Mouse (Mus musculus) erythroid progenitor cell, adult 5-6 weeks (primary cell): ENCODE results near the gene Olfr1381. TPM values are rescaled to one million over a fixed set of nuclear protein-coding genes. Genes with fewer than 3 reads are reported as not detected.
"Not testable (repeated sequence)": the region's sequence is repeated elsewhere in the genome, so short reads cannot be mapped to it uniquely, and the experiment has no call there.

ENCODE experiments used
- ATAC-seq: replicated peaks from 2 replicates; pipeline ENCODE4 v1.8.0; 2016; ENCODE audit warnings: moderate number of reproducible peaks, mild to moderate bottlenecking, moderate TSS enrichment, inconsistent platforms; ENCODE audit not compliant: poor library complexity, low FRiP score, severe bottlenecking
- total RNA-seq, 2 experiments: library from RNA; stranded (forward) in 1 of 2; stranded (reverse) in 1 of 2; fragments of 150-400 nt in 1 of 2; fragments of 186-747, 209-891 nt in 1 of 2; gene quantifications; 2 replicates each; pipeline versions ENCODE4 v1.2.3 to v1.2.4; 2015 to 2017; ENCODE audit warnings: low replicate concordance in 2 of 2

The Olfr1381 gene
- total RNA-seq (2015; ENCODE audit: low replicate concordance) = not detected in 2 replicates
- not detected in 2 replicates for total RNA-seq (2017; ENCODE audit: low replicate concordance)

DNA sequence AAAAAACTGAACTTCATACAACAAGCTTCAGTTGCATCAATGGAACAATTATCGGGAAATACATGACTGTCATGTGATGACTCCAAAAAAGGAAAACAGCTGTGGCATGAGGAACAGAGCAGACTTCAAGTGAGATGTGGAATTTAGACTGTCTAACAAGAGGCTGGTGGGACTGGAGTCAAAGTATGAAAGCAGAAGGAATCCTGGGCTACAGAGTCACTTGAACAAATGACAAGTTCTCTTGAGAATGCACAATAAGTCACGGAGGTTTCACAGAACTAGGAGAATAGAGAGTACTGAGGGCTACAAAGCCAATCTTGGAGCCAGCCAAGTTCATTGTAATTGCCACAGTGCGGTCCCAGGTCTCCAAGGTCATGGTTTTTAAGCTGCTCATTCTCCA, at the start of gene Olfr1381:
Gene Olfr1381, plus strand, starts transcription at position 301 of the 400 bp plus-strand sequence.
- not testable (repeated sequence) for ATAC-seq

DNA sequence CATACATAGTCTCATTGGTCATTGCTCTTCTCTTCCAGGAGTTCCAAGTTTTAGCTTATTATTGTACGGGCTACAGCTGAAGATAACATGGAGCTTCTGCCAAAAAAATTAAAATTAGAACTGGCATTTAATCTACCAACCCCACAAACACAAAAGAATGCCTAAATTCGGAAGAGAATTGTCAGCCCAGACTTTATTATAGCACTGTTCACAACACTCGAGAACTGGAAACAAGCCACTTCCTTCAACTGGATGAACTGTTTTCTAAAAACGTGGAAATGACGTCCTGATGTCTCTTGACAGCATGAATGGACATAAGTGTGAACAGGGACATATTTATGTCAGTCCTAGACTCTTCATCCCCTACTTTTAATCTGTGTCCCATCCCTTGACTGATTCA, 25.2 kb upstream of the Olfr1381 start:
- no peak for ATAC-seq

DNA sequence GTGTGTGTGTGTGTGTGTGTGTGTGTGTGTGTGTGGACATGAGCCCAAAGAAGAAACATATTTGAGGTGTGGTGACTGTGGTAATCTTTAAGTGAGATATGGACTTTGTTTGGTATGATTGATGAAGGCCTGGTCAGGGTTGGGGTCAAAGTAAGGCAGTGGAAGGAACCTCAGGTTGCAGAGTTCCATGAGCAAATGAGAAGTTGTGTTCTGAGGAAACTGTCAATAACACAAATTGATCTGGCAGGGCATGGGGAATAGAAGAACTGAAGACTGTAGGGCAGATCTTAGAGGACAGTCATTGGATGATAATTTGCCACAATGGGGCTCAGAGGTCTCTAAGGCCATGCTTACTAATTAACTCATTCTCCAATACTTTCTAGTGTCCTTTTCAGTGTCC, 23.9 kb upstream of the Olfr1381 start, which contains the start of gene Olfr1383:
Gene Olfr1383, plus strand, starts transcription at position 301 of the 400 bp plus-strand sequence.
- no peak for ATAC-seq

DNA sequence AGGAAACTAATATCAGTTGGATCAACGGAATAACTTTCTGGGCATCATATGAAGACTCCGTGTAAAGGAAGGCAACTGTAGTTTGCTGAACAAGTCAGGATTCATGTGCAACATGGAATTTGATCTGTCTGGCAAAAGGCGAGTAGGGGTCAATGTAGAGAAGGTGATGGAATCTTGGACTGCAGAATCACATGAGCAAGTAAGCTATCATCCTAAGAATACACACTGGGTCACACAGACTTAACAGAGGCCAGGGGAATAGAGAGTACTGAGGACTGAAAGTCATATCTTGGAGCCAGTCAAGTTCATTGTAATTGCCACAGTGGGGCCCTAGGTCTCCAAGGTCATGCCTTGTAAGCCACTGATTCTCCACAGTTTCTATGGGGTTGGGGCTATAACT, 15.3 kb upstream of the Olfr1381 start, which contains the start of gene Olfr1382:
Gene Olfr1382, plus strand, starts transcription at position 301 of the 400 bp plus-strand sequence.
- ATAC-seq = no peak

DNA sequence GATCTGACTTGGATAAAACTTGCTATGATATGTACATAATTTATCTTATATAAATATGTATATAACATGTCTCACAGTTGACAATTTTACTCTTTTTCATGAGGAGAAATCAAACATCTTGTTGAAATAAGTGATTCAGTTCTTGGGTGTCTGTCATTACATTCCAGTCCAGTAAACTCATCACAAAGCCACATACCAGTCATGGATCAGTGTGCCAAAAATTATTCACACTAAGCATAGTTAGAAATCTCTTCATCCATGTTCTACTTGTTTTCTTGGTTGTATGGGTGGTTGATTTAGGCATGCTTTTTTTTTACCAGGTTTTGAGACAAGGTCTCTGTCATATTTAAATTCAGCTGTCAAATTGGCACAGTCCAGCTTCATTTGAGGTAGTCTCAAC, 10.5 kb upstream of the Olfr1381 start:
- no peak for ATAC-seq

DNA sequence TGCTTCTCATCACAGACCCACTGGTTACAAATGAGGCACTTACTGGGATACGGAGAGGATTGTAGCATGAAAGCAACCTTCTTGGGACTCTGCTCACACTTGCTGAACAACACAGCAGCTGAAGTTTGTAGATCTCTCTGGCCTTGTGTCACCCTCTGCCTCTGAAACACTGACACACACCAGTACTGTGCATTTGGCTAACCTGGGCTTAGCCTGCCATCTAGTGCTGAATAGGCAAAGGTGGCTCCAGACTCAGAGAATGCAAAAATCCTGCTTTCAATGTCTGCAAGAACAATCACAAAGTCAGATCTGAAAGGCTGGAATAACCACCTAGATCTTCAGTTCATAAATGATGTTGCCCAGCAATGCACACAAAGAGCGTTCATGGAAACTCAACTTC, 6.6 kb upstream of the Olfr1381 start:
- not testable (repeated sequence) for ATAC-seq

DNA sequence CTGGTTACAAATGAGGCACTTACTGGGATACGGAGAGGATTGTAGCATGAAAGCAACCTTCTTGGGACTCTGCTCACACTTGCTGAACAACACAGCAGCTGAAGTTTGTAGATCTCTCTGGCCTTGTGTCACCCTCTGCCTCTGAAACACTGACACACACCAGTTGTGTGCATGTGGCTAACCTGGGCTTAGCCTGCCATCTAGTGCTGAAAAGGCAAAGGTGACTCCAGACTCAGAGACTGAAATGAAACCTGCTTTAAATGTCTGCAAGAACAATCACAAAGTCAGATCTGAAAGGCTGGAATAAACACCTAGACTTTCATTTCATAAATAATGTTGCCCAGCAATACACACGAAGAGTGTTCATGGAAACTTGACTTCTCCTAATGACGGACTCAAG, 10.8 kb downstream of the Olfr1381 start:
- not testable (repeated sequence) for ATAC-seq

DNA sequence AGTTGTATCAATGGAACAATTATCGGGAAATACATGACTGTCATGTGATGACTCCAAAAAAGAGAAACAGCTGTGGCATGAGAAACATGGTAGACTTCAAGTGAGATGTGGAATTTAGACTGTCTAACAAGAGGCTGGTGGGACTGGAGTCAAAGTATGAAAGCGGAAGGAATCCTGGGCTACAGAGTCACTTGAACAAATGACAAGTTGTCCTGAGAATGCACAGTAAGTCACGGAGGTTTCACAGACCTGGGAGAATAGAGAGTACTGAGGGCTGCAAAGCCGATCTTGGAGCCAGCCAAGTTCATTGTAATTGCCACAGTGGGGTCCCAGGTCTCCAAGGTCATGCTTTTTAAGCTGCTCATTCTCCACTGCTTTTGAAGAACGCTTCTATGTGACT, 13.3 kb downstream of the Olfr1381 start, which contains the start of gene Olfr1380:
Gene Olfr1380, plus strand, starts transcription at position 301 of the 400 bp plus-strand sequence.
- ATAC-seq = not testable (repeated sequence)

DNA sequence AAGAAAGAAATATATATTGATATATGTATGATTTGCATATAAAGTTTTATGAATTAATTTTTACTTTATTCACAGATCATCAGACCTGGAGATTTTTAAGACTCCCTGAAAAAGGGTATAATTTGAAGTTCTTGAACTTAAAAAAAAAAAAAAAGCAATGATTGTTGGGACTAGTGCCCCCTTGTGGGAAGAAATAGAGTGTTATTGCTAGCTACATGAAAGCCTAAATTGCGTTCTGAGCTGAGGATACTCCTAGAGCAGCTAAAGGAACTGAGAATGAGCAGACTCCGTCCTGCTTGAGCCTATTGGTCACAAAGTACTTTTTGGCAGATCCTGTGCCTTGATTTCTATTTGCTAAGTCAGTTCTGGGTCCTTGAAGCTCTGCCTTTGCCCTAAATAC, 31.8 kb downstream of the Olfr1381 start:
- ATAC-seq = not testable (repeated sequence)

DNA sequence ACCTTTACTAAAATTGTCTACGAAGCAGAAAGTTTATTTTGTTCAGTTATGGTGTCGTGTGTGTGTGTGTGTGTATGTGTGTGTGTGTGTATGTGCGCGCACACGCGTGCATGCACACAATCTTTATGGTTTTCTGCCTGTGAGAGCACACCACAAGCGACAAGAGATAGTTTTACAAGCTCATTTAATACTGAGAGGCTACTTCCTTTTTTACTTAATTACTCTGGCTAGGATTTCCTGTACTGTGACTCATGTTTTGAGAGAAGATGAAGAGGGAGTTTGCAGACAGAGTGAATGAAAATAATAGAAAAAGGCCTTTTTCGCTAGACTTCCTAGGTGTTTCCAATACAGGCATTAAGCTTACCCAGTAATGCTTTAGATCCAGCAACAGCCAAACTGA, 37.2 kb downstream of the Olfr1381 start:
- not testable (repeated sequence) for ATAC-seq

DNA sequence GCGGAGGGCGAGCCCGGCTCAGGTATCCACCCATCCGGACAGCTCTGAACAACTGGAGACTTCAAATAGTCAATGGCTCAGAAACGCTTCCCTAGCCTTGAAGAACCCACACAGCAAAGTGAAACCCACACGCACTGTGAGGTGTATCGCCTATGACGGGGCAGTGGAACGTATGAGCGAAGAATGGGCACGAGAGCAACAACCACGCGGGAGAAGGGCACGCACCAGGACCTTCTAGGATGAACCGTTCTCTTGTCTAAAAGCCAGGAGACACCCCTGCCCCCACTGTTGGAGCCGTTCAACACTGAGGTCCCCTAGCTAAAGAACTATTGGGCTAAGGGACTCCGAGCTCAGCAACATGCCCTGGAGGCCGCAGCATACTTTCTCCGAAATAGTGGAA, 47.0 kb downstream of the Olfr1381 start:
- ATAC-seq = no peak

DNA sequence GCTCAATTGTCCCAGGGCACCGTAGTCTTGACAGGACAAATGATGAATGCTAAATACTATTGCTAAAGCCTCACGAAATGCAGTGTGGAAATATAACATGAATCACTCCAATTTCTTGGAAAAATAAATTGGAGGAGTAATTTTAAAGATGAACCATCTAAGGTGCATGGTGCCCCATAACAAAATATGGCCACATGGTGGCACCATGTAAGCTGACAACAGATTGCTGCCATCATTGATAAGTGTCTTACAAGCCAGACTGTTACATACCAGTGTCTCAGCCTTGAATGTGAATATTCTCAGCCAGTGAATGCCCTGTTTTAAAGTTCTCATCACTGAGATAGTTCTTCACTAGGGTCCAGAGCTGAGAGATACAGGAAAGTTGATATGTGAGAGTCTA, 53.9 kb downstream of the Olfr1381 start:
- not testable (repeated sequence) for ATAC-seq

Other genes with a start within 250 kb of the Olfr1381 start
- not detected in 2 replicates for gene Olfr10, start 238.7 kb upstream of the Olfr1381 start, total RNA-seq (2015; ENCODE audit: low replicate concordance)
- not detected in 2 replicates for gene Olfr10, start 238.7 kb upstream of the Olfr1381 start, total RNA-seq (2017; ENCODE audit: low replicate concordance)
- not detected in 2 replicates for gene Olfr1391, start 220.7 kb upstream of the Olfr1381 start, total RNA-seq (2015; ENCODE audit: low replicate concordance)
- gene Olfr1391, start 220.7 kb upstream of the Olfr1381 start, total RNA-seq (2017; ENCODE audit: low replicate concordance) = not detected in 2 replicates
- gene Olfr1390, start 208.3 kb upstream of the Olfr1381 start, total RNA-seq (2015; ENCODE audit: low replicate concordance) = not detected in 2 replicates
- gene Olfr1390, start 208.3 kb upstream of the Olfr1381 start, total RNA-seq (2017; ENCODE audit: low replicate concordance) = not detected in 2 replicates
- not detected in 2 replicates for gene Olfr1389, start 120.4 kb upstream of the Olfr1381 start, total RNA-seq (2015; ENCODE audit: low replicate concordance)
- not detected in 2 replicates for gene Olfr1389, start 120.4 kb upstream of the Olfr1381 start, total RNA-seq (2017; ENCODE audit: low replicate concordance)
- gene Olfr1388, start 106.8 kb upstream of the Olfr1381 start, total RNA-seq (2015; ENCODE audit: low replicate concordance) = 1.8 TPM in 1 of 2 replicates, not detected in the other
- gene Olfr1388, start 106.8 kb upstream of the Olfr1381 start, total RNA-seq (2017; ENCODE audit: low replicate concordance) = 2.7 and 7.3 TPM in 2 replicates
- not detected in 2 replicates for gene Olfr1387, start 88.1 kb upstream of the Olfr1381 start, total RNA-seq (2015; ENCODE audit: low replicate concordance)
- gene Olfr1387, start 88.1 kb upstream of the Olfr1381 start, total RNA-seq (2017; ENCODE audit: low replicate concordance) = not detected in 2 replicates
- gene Olfr1386, start 78.4 kb upstream of the Olfr1381 start, total RNA-seq (2015; ENCODE audit: low replicate concordance) = not detected in 2 replicates
- gene Olfr1386, start 78.4 kb upstream of the Olfr1381 start, total RNA-seq (2017; ENCODE audit: low replicate concordance) = not detected in 2 replicates
- gene Olfr1385, start 54.4 kb upstream of the Olfr1381 start, total RNA-seq (2015; ENCODE audit: low replicate concordance) = not detected in 2 replicates
- not detected in 2 replicates for gene Olfr1385, start 54.4 kb upstream of the Olfr1381 start, total RNA-seq (2017; ENCODE audit: low replicate concordance)
- not detected in 2 replicates for gene Olfr1384, start 36.7 kb upstream of the Olfr1381 start, total RNA-seq (2015; ENCODE audit: low replicate concordance)
- gene Olfr1384, start 36.7 kb upstream of the Olfr1381 start, total RNA-seq (2017; ENCODE audit: low replicate concordance) = not detected in 2 replicates
- gene Olfr1383, start 23.8 kb upstream of the Olfr1381 start, total RNA-seq (2015; ENCODE audit: low replicate concordance) = not detected in 2 replicates
- not detected in 2 replicates for gene Olfr1383, start 23.8 kb upstream of the Olfr1381 start, total RNA-seq (2017; ENCODE audit: low replicate concordance)
- gene Olfr1382, start 15.2 kb upstream of the Olfr1381 start, total RNA-seq (2015; ENCODE audit: low replicate concordance) = not detected in 2 replicates
- not detected in 2 replicates for gene Olfr1382, start 15.2 kb upstream of the Olfr1381 start, total RNA-seq (2017; ENCODE audit: low replicate concordance)
- gene Olfr1380, start 13.4 kb downstream of the Olfr1381 start, total RNA-seq (2015; ENCODE audit: low replicate concordance) = not detected in 2 replicates
- not detected in 2 replicates for gene Olfr1380, start 13.4 kb downstream of the Olfr1381 start, total RNA-seq (2017; ENCODE audit: low replicate concordance)
- gene Flt4, start 65.8 kb downstream of the Olfr1381 start, total RNA-seq (2015; ENCODE audit: low replicate concordance) = 0.36 TPM in 1 of 2 replicates, not detected in the other
- gene Flt4, start 65.8 kb downstream of the Olfr1381 start, total RNA-seq (2017; ENCODE audit: low replicate concordance) = not detected in 2 replicates
- gene Scgb3a1, start 120.2 kb downstream of the Olfr1381 start, total RNA-seq (2015; ENCODE audit: low replicate concordance) = not detected in 2 replicates
- gene Scgb3a1, start 120.2 kb downstream of the Olfr1381 start, total RNA-seq (2017; ENCODE audit: low replicate concordance) = not detected in 2 replicates
- 91.0 and 112 TPM in 2 replicates for gene Cnot6, start 169.3 kb downstream of the Olfr1381 start, total RNA-seq (2015; ENCODE audit: low replicate concordance)
- gene Cnot6, start 169.3 kb downstream of the Olfr1381 start, total RNA-seq (2017; ENCODE audit: low replicate concordance) = 115 and 137 TPM in 2 replicates